Comparison of ENCODE assay signal across 8 mouse cellular contexts in the genomic region with DNA sequence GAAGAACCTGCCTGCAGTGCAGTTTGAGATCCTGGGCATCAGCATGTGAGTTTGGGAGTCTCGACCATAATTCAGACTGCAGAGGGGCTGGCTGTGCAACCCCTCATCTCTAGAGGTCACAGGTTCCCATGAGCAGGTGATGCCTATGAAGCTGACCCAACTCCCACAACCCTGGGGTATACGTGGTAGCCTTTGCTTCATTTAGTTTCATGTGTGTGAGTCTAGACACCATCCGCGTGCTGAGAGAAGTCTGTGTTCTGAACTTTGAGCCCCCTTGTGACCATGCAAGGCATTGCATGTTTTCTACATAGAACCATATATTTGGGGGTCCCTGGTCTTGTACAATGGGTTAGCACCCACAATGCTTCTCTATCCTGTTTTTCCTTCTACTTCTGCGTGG. TPM values are rescaled to one million over a fixed set of nuclear protein-coding genes. Genes with fewer than 3 reads are reported as not detected.
DNase-seq lines count a peak whose midpoint lies in the region; TF ChIP-seq lines count a peak whose summit lies in the region.

No protein-coding gene starts in this region.

- peaks cover 18% of the 10 kb centered on the region for H3K4me1 ChIP-seq in embryonic facial prominence, embryonic 10.5 days
- H3K4me1 ChIP-seq in kidney, adult 2 months (ENCODE audit: control insufficient read depth, insufficient read depth, low read length) = no peaks in the 10 kb centered on the region

- peak; percentile 58 for TF ChIP-seq CTCF in kidney, adult 2 months (conservative IDR thresholded peaks at IDR 0.05; ENCODE audit: insufficient read depth, insufficient read length, low read depth, low read length)

- 0 out of 2 replicates have a peak overlapping the region, but pooled peaks have one; percentile 35 for H3K27ac ChIP-seq in embryonic facial prominence, embryonic 10.5 days (replicated peaks)
- no peak overlapping the region for H3K27ac ChIP-seq in kidney, adult 2 months (ENCODE audit: insufficient read depth, low read depth, low read length)

- no peaks in the 10 kb centered on the region for H3K9me3 ChIP-seq in embryonic facial prominence, embryonic 10.5 days

- H3K36me3 ChIP-seq in embryonic facial prominence, embryonic 10.5 days (replicated peaks) = no peaks in the 10 kb centered on the region
- no peaks in the 10 kb centered on the region for H3K36me3 ChIP-seq in kidney, adult 2 months (ENCODE audit: control insufficient read depth, insufficient read depth, low read length)

- 38% methylated on average over 5 of the region's 5 CpGs for WGBS in embryonic facial prominence, embryonic 10.5 days
- 27% methylated on average over 5 of the region's 5 CpGs for WGBS in kidney, adult 2 months

- H3K27me3 ChIP-seq in embryonic facial prominence, embryonic 10.5 days (replicated peaks; ENCODE audit: low read depth, poor library complexity, severe bottlenecking) = no peaks in the 10 kb centered on the region
- H3K27me3 ChIP-seq in kidney, adult 2 months (replicated peaks; ENCODE audit: control insufficient read depth, insufficient read depth, low read length) = no peaks in the 10 kb centered on the region

- no peak for TF ChIP-seq POLR2A in kidney, adult 2 months (IDR thresholded peaks at IDR 0.05; ENCODE audit: low read depth, low read length)

- no peak overlapping the region for H3K4me3 ChIP-seq in embryonic facial prominence, embryonic 10.5 days
- no peak overlapping the region for H3K4me3 ChIP-seq in kidney, adult 2 months (ENCODE audit: insufficient read depth, low read depth, low read length)

- peak; percentile 67 to 76 for DNase-seq in cerebellum, postnatal 14 days
- no peak for DNase-seq in cerebellum, adult 11 months
- DNase-seq in right cerebral cortex, postnatal 14 days = peak; percentile 52
- DNase-seq in right cerebral cortex, postnatal 25 days = no peak
- DNase-seq in embryonic facial prominence, embryonic 10.5 days (ENCODE audit: low spot score) = peak; percentile 62
- peak; percentile 41 for DNase-seq in kidney, adult 2 months
- DNase-seq in lung, postnatal 14 days = peak; percentile 62
- peak; percentile 22 to 48 for DNase-seq in spleen, postnatal 36 days (ENCODE audit: low spot score in 2 of 2)

RNA-seq across cellular contexts. Expression of a gene that starts 23.9 kb away (rescaled TPM):
- 130 and 134 TPM in 2 replicates for polyA plus RNA-seq in embryonic facial prominence, embryonic 10.5 days (2016; fragmentation: Nextera tagmentation; extraction: Ambion mirVana)
- 0.41 and 0.95 TPM in 2 replicates for polyA plus RNA-seq in kidney, adult 2 months (2012; rRNA removed)

RNA-seq across cellular contexts. Expression of a gene that starts 51.8 kb away (rescaled TPM):
- 15.5 and 17.4 TPM in 2 replicates for polyA plus RNA-seq in embryonic facial prominence, embryonic 10.5 days (2016; fragmentation: Nextera tagmentation; extraction: Ambion mirVana)
- 31.0 and 39.7 TPM in 2 replicates for polyA plus RNA-seq in kidney, adult 2 months (2012; rRNA removed)

Comparison
In these comparisons a context has a peak if more than half of its experiments do, and no peak if none do; other contexts are left out.
1. DNase-seq: peak in cerebellum, postnatal 14 days (2 of 2), right cerebral cortex, postnatal 14 days (single experiment), embryonic facial prominence, embryonic 10.5 days (single experiment), kidney, adult 2 months (single experiment), lung, postnatal 14 days (single experiment) and spleen, postnatal 36 days (2 of 2); none in cerebellum, adult 11 months (single experiment) and right cerebral cortex, postnatal 25 days (single experiment).
2. RNA of a gene that starts 23.9 kb away (polyA plus RNA-seq): 130 to 134 TPM in embryonic facial prominence, embryonic 10.5 days; 0.41 to 0.95 TPM in kidney, adult 2 months; every median in the first group is over 10 times any median in the second.